In genomic region chr13:9152267-9152666, GRCm38 (mm10) we compare ENCODE assay signal across 31 mouse cellular contexts. TPM values are rescaled to one million over a fixed set of nuclear protein-coding genes. Genes with fewer than 3 reads are reported as not detected.
DNase-seq lines count a peak whose midpoint lies in the region; ATAC-seq and TF ChIP-seq lines count a peak whose summit lies in the region.
"Had no signal": no experiment of that assay in that cellular context is flagged by ENCODE, and none has a peak within 500 bp of the region (broad histone marks: within the 10 kb centered on the region; RNA-seq: fewer than 3 reads in every experiment).

No protein-coding gene starts in this region.

- peaks cover 8% of the 10 kb centered on the region for H3K4me1 ChIP-seq in intestine, embryonic 16.5 days (ENCODE audit: control insufficient read depth, insufficient read depth, low read length)
- H3K4me1 ChIP-seq in stomach, postnatal 0 days (replicated peaks; ENCODE audit: control insufficient read depth, insufficient read depth): no peaks in the 10 kb centered on the region
- H3K4me1 ChIP-seq: embryonic facial prominence, embryonic 12.5 days; liver, embryonic 13.5 days; lung, embryonic 15.5 days; neural tube, embryonic 13.5 days had no signal

- TF ChIP-seq EP300 in stomach, postnatal 0 days (optimal IDR thresholded peaks at IDR 0.05): no peak

- H3K4me3 ChIP-seq in intestine, embryonic 16.5 days (ENCODE audit: low read length): no peak overlapping the region
- H3K4me3 ChIP-seq in stomach, postnatal 0 days (ENCODE audit: low read depth, low read length): no peak overlapping the region
- H3K4me3 ChIP-seq: embryonic facial prominence, embryonic 12.5 days; forebrain, embryonic 10.5 days; forebrain, embryonic 15.5 days; heart, adult 2 months; heart, embryonic 12.5 days; hindbrain, embryonic 13.5 days; liver, embryonic 13.5 days; lung, embryonic 15.5 days; midbrain, embryonic 13.5 days; neural tube, embryonic 13.5 days had no signal

- 65% methylated on average over 2 of the region's 2 CpGs for WGBS in intestine, embryonic 16.5 days
- 55% methylated on average over 2 of the region's 2 CpGs for WGBS in stomach, postnatal 0 days

- no peak for TF ChIP-seq CTCF in stomach, postnatal 0 days (IDR thresholded peaks at IDR 0.05; ENCODE audit: low read depth)

- peak overlapping the region; percentile 69; the same call in 1 of the 2 replicates for H3K27ac ChIP-seq in intestine, embryonic 16.5 days (ENCODE audit: low read length)
- no peak overlapping the region for H3K27ac ChIP-seq in stomach, postnatal 0 days (replicated peaks)
- H3K27ac ChIP-seq: embryonic facial prominence, embryonic 12.5 days; forebrain, embryonic 10.5 days; forebrain, embryonic 15.5 days; heart, adult 2 months; hindbrain, embryonic 13.5 days; liver, embryonic 13.5 days; lung, embryonic 15.5 days; midbrain, embryonic 13.5 days; neural tube, embryonic 13.5 days had no signal

- no peaks in the 10 kb centered on the region for H3K9me3 ChIP-seq in intestine, embryonic 16.5 days (ENCODE audit: control insufficient read depth, low read length)
- no peaks in the 10 kb centered on the region for H3K9me3 ChIP-seq in stomach, postnatal 0 days (ENCODE audit: control insufficient read depth, low read length)
- H3K9me3 ChIP-seq: embryonic facial prominence, embryonic 12.5 days; forebrain, embryonic 10.5 days; forebrain, embryonic 15.5 days; heart, embryonic 12.5 days; hindbrain, embryonic 13.5 days; liver, embryonic 13.5 days; lung, embryonic 15.5 days; megakaryocyte, embryonic 14.5 days; midbrain, embryonic 13.5 days; neural tube, embryonic 13.5 days had no signal

- H3K27me3 ChIP-seq in intestine, embryonic 16.5 days (replicated peaks; ENCODE audit: control insufficient read depth, insufficient read depth, low read length): no peaks in the 10 kb centered on the region
- no peaks in the 10 kb centered on the region for H3K27me3 ChIP-seq in stomach, postnatal 0 days (ENCODE audit: control insufficient read depth, insufficient read depth, low read length)
- H3K27me3 ChIP-seq: embryonic facial prominence, embryonic 12.5 days; forebrain, embryonic 15.5 days; heart, embryonic 12.5 days; hindbrain, embryonic 13.5 days; liver, embryonic 13.5 days; lung, embryonic 15.5 days; megakaryocyte, embryonic 14.5 days; midbrain, embryonic 13.5 days; neural tube, embryonic 13.5 days had no signal

- no peak overlapping the region for H3K4me2 ChIP-seq in intestine, embryonic 16.5 days (ENCODE audit: low read depth, low read length)
- no peak overlapping the region for H3K4me2 ChIP-seq in stomach, postnatal 0 days (replicated peaks; ENCODE audit: low read depth)
- H3K4me2 ChIP-seq: embryonic facial prominence, embryonic 12.5 days; forebrain, embryonic 15.5 days; heart, embryonic 12.5 days; hindbrain, embryonic 13.5 days; liver, embryonic 13.5 days; lung, embryonic 15.5 days; midbrain, embryonic 13.5 days; neural tube, embryonic 13.5 days had no signal

- DNase-seq in kidney, postnatal 36 days: peak; percentile 33 to 69
- no peak for DNase-seq in kidney, adult 11 months
- DNase-seq in adipocyte (ENCODE audit: low spot score): peak; percentile 51
- no peak for DNase-seq in stomach, postnatal 0 days (ENCODE audit: low spot score)
- no peak for DNase-seq in cerebellum, adult 18-20 months
- no peak for DNase-seq in testis, postnatal 14 days (ENCODE audit: low spot score)
- DNase-seq: adrenal gland, adult 2 months; adrenal gland, postnatal 36 days; cerebellum, adult 8-10 months; cerebellum, postnatal 36 days; embryo, embryonic 11 days; heart, adult 2 months; heart, postnatal 4 days; kidney, postnatal 4 days; layer of hippocampus, postnatal 36 days; left cerebral cortex, postnatal 4 days; liver, embryonic 13.5 days; lung, postnatal 4 days; right cerebral cortex, postnatal 14 days; thymus, postnatal 4 days had no signal

- H3K36me3 ChIP-seq in intestine, embryonic 16.5 days (ENCODE audit: control insufficient read depth, insufficient read depth, low read length): peaks cover 6% of the 10 kb centered on the region; the same call in 1 of the 2 replicates
- H3K36me3 ChIP-seq in stomach, postnatal 0 days (ENCODE audit: control insufficient read depth, insufficient read depth, low read length): peaks cover 5% of the 10 kb centered on the region

- ATAC-seq in intestine, embryonic 16.5 days: peak; percentile 73
- ATAC-seq in stomach, postnatal 0 days (ENCODE audit: low FRiP score, low TSS enrichment): peak; percentile 68
- ATAC-seq: CD4-positive, CD25-positive, alpha-beta regulatory T cell, adult 4 months; forebrain, embryonic 15.5 days; midbrain, embryonic 13.5 days had no signal

- no peak overlapping the region for H3K9ac ChIP-seq in intestine, embryonic 16.5 days (ENCODE audit: low read depth, low read length)
- H3K9ac ChIP-seq in stomach, postnatal 0 days (ENCODE audit: low read length): no peak overlapping the region
- H3K9ac ChIP-seq: embryonic facial prominence, embryonic 12.5 days; forebrain, embryonic 15.5 days; heart, embryonic 12.5 days; hindbrain, embryonic 13.5 days; liver, embryonic 13.5 days; lung, embryonic 15.5 days; midbrain, embryonic 13.5 days; neural tube, embryonic 13.5 days had no signal

RNA-seq across cellular contexts. Expression of gene Larp4b, which starts 58.6 kb away (rescaled TPM):
- polyA plus RNA-seq in intestine, embryonic 16.5 days (2015; fragmentation: Nextera tagmentation; extraction: Ambion mirVana): 32.1 and 36.6 TPM in 2 replicates
- polyA plus RNA-seq in stomach, postnatal 0 days (2015; fragmentation: Nextera tagmentation; extraction: Ambion mirVana): 28.4 and 29.0 TPM in 2 replicates

Comparison
In these comparisons a context has a peak if more than half of its experiments do, and no peak if none do; other contexts are left out.
1. DNase-seq: peak in kidney, postnatal 36 days (2 of 2) and adipocyte (single experiment); none in kidney, adult 11 months (single experiment), stomach, postnatal 0 days (single experiment), cerebellum, adult 18-20 months (0 of 2) and testis, postnatal 14 days (single experiment).